Mouse (Mus musculus) lung, embryonic 16.5 days (tissue): ENCODE measurements at regions not wholly inside any gene's neighbourhood (a gene's known extent, or its start where the extent isn't known, plus 50 kb on each side); places are given as distances from the start of the nearest gene placed in this dataset.

Experiments used
- ATAC-seq: fragments of 200-750 bp; cut with Nextera tagmentation; 2 replicates; pipeline ENCODE4 v1.8.0; 2017; ENCODE audit warnings: low read depth, mild to moderate bottlenecking, moderate library complexity
- H3K27ac ChIP-seq: fragments of 300-500 bp; sonication (generic); 2 replicates; pipeline ENCODE4 v1.5.1; 2014; ENCODE audit warnings: mild to moderate bottlenecking, control low read depth, low read length
- H3K27me3 ChIP-seq: fragments of 300-500 bp; sonication (generic); 2 replicates; pipeline ENCODE4 v1.6.1; 2014; ENCODE audit warnings: low read depth, low read length, mixed read lengths; ENCODE audit not compliant: control insufficient read depth, insufficient read depth
- H3K36me3 ChIP-seq: fragments of 300-500 bp; sonication (generic); 2 replicates; pipeline ENCODE4 v1.6.1; 2014; ENCODE audit warnings: low read length; ENCODE audit not compliant: control insufficient read depth, insufficient read depth
- H3K4me1 ChIP-seq: fragments of 300-500 bp; sonication (generic); replicated peaks from 2 replicates; pipeline ENCODE4 v1.6.1; 2014; ENCODE audit warnings: low read length, mixed read lengths; ENCODE audit not compliant: control insufficient read depth, insufficient read depth
- H3K4me2 ChIP-seq: fragments of 300-500 bp; sonication (generic); 2 replicates; pipeline ENCODE4 v1.6.1; 2014; ENCODE audit warnings: low read depth, low read length, control low read depth
- H3K4me3 ChIP-seq: fragments of 300-500 bp; sonication (generic); 2 replicates; pipeline ENCODE4 v1.5.1; 2014; ENCODE audit warnings: mild to moderate bottlenecking, low read length, control low read depth
- H3K9ac ChIP-seq: fragments of 300-500 bp; sonication (generic); 2 replicates; pipeline ENCODE4 v1.6.1; 2014; ENCODE audit warnings: low read length, control low read depth
- H3K9me3 ChIP-seq: fragments of 300-500 bp; sonication (generic); 2 replicates; pipeline ENCODE4 v1.6.1; 2016; ENCODE audit warnings: low read length; ENCODE audit not compliant: control insufficient read depth
- WGBS: fragments of 180-500 bp; shearing (Covaris S2); extraction: QIAGEN DNeasy Blood & Tissue Kit; methylation state at CpG from one replicate; pipeline ENCODE4 v1.1.7; 2014; 5-methylcytosine and 5-hydroxymethylcytosine counted together

DNA sequence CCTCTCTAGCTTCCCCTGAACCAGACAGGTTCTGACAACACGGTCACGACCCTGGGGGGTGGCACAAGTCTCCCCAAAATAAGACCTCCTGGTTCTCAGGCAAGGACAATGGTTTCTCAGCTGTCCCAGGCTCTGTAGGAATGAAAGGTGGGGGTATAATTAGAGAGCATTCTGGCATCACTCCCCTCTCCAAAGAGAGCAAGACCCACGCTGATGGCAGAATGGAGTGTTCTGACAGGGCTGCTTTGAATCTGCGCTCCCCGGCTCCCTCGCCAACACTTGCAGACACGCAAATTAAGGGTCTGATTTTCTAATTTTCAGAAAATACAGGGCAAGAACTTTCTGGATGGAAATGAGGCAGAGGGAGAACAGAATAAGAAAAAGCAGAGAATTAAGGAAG lies 181.2 kb upstream of the Kazn start:
- H3K4me1 ChIP-seq, result 0 out of 2 replicates have a peak, but pooled peaks cover 6% of the 10 kb centered on the region
- H3K27ac ChIP-seq, result no peak overlapping the region
- H3K4me2 ChIP-seq, result no peak overlapping the region
- H3K9ac ChIP-seq, result no peak overlapping the region
- no peaks in the 10 kb centered on the region for H3K9me3 ChIP-seq
- no peak overlapping the region for H3K4me3 ChIP-seq
- H3K36me3 ChIP-seq, result no peaks in the 10 kb centered on the region
- ATAC-seq, result no peak
- no peaks in the 10 kb centered on the region for H3K27me3 ChIP-seq
- WGBS, result 83% methylated on average over 7 of the region's 7 CpGs

DNA sequence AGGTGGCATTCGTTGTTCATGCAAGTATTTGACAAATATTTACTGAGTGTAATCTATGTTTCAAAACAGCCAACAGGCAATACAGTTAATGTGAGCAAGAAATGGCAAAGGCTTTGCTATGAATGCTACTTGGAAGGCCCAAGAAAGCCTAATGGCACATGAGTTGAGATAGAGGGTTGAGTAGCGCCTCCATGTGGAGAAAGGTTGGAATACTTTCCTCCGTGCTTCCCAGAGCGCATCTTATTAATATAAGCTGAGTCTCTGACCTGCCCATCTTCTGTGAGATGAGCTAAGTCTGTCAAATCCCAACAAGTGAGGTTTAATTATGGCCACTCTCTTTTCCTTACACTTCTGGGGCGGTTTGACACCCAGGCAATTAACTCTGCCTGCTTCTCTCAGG lies 175.7 kb upstream of the Kazn start:
- no peaks in the 10 kb centered on the region for H3K36me3 ChIP-seq
- no peaks in the 10 kb centered on the region for H3K27me3 ChIP-seq
- no peak overlapping the region for H3K4me2 ChIP-seq
- 77% methylated on average over 5 of the region's 5 CpGs for WGBS
- H3K9me3 ChIP-seq, result no peaks in the 10 kb centered on the region
- no peak overlapping the region for H3K9ac ChIP-seq
- H3K4me1 ChIP-seq, result peaks cover 11% of the 10 kb centered on the region
- H3K4me3 ChIP-seq, result no peak overlapping the region
- no peak overlapping the region for H3K27ac ChIP-seq
- ATAC-seq, result no peak

DNA sequence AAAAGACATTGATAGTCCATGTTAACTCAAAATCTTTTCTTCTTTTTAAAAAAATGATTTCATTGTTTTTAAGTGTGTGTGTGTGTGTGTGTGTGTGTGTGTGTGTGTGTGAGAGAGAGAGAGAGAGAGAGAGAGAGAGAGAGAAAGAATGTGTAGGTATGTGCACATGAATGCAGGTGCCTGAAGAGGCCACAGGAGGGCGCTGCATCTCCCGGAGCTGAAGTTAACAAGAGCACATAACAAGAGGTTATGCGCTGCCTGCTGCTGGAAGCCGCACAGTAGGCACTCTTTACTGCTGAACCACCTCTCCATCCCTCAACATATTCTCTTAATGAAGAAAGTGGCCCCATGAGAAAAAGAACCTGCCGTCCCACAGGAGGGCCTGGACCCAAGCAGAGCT lies 172.6 kb upstream of the Kazn start:
- Histone ChIP-seq H3K9me3 (no peaks in the 10 kb centered on the region), H3K27ac (no peak overlapping the region), H3K4me1 (peaks cover 6% of the 10 kb centered on the region), H3K9ac (no peak overlapping the region), H3K4me2 (no peak overlapping the region), H3K27me3 (no peaks in the 10 kb centered on the region), H3K4me3 (no peak overlapping the region), H3K36me3 (no peaks in the 10 kb centered on the region)
- WGBS, result 86% methylated on average over 5 of the region's 5 CpGs
- no peak for ATAC-seq

DNA sequence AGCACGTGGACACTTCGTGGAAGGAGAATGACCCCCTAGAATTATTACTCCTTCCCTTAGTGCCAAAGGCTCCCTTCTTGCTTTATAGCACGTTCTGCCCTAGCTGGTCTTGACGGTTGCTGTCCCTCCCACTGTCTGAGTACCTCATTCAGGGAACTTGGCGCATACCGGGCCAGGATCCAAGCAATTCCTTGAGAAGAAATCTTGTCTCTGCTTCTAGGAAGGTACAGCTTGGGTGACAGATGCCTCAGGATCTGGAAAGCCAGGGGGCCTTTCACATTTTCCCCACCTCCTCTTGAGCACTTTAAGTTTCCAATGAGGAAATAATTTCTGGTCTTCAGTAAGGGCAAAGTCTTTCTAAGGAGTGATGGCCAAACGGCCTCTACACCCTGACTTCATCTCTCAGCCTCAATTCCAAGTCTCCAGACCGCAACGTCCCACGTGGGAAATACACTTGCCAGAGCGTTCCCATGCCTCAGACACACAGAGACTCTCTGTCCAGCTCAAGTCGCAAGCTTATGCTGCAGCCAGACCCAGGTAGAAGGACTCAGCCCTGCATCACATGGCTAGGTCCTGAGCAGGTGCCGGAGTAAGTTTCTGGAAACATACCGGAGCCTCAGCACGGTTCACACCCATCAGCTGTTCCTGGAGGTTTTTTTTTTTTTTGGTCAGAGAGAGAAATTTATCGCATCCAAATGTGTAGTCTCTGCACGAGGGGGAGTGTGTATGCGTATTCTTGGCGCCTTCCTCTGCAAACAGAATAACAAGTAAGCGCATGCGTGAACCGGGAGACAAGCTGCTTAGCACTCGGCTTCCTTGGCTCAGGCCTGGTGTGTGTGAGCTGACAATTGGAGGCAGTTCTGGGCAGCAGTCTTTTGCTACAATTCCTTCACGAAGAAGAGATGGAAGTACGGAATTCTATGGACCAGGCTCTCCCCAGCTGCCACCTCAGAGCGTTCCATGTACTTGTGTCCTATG lies 171.7 kb upstream of the Kazn start:
- Histone ChIP-seq H3K27me3 (no peaks in the 10 kb centered on the region), H3K4me3 (no peak overlapping the region), H3K36me3 (no peaks in the 10 kb centered on the region), H3K27ac (no peak overlapping the region), H3K4me2 (no peak overlapping the region), H3K9me3 (no peaks in the 10 kb centered on the region), H3K4me1 (peaks cover 5% of the 10 kb centered on the region), H3K9ac (no peak overlapping the region)
- no peak for ATAC-seq
- 63% methylated on average over 26 of the region's 26 CpGs for WGBS

DNA sequence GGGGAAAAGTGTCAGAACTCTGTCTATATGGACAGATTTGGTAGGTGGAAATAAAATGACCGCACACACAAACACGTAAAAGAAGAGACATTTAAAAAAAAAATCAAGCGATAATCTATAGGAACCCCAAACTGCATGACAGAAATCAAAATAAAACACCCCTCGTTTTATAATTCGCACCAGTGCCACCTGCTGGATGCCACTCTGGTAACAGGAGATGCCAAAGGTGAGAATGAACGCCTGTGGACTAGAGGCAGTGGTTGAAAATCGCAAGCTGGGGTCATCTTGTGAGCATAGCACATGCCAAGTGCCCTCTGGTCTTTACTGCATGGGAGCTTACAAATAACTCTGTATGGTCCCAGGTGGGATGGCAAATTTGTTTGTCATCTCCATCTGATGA lies 158.7 kb upstream of the Kazn start:
- ATAC-seq, result no peak
- no peak overlapping the region for H3K4me3 ChIP-seq
- no peak overlapping the region for H3K9ac ChIP-seq
- WGBS, result 70% methylated on average over 7 of the region's 7 CpGs
- H3K27ac ChIP-seq, result no peak overlapping the region
- no peaks in the 10 kb centered on the region for H3K4me1 ChIP-seq
- H3K4me2 ChIP-seq, result no peak overlapping the region
- H3K27me3 ChIP-seq, result no peaks in the 10 kb centered on the region
- H3K36me3 ChIP-seq, result no peaks in the 10 kb centered on the region
- H3K9me3 ChIP-seq, result no peaks in the 10 kb centered on the region

DNA sequence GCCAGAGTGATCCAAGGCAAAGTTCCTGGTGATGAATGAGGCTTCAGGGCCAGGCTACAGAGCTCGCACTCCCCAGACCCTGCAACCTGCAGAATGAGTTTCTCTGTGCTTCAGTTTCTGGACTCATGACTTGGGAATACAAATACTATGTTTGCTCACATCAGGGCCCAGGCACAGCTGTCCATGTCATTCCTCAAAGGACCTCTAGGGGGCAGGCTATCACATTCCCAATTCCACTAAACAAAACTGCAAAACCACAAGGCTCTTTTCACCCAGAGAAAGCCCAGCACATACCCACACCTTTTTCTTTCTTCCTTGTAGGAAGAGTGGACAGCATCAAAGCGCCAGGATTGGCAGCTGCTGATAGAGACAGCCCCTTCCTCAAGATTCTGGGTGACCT lies 153.7 kb upstream of the Kazn start:
- ATAC-seq, result no peak
- no peak overlapping the region for H3K4me2 ChIP-seq
- no peak overlapping the region for H3K4me3 ChIP-seq
- H3K27ac ChIP-seq, result no peak overlapping the region
- H3K27me3 ChIP-seq, result no peaks in the 10 kb centered on the region
- H3K9me3 ChIP-seq, result no peaks in the 10 kb centered on the region
- no peaks in the 10 kb centered on the region for H3K36me3 ChIP-seq
- no peak overlapping the region for H3K9ac ChIP-seq
- H3K4me1 ChIP-seq, result no peaks in the 10 kb centered on the region
- WGBS, result 28% methylated on average over 2 of the region's 2 CpGs

DNA sequence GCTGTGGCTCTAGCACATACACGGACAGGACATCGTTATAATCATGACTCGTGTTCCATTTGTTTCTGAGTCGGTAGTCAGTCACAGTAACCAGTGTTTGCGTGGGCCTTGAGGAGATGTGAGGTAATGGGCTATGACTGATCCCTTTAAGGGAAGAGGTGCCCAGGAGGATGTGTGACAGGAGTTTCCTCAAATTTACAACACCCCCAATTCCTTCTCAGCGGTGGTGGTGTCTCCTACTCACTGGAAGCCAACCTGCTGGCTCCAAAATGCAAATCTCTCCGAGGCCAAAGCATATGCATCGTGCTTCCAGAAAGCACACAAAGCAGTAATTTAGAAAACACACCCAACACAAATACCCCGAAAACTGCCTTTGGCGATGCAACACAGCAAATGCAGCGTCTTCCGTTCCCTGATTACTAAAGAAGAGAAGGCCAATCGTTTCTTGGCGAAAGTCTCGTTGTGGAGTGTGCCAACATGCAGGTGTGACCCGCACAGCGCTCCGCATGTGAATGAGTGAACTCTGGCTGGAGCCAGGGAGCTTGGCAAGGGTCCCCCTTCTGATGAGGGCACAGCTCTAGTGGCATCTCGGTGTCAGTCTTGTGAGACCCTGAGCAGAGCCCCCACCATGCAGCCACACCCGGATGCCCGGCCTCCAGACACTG lies 151.5 kb upstream of the Kazn start:
- no peaks in the 10 kb centered on the region for H3K27me3 ChIP-seq
- no peak for ATAC-seq
- no peaks in the 10 kb centered on the region for H3K9me3 ChIP-seq
- H3K4me3 ChIP-seq, result no peak overlapping the region
- 86% methylated on average over 21 of the region's 21 CpGs for WGBS
- H3K36me3 ChIP-seq, result no peaks in the 10 kb centered on the region
- no peak overlapping the region for H3K4me2 ChIP-seq
- H3K4me1 ChIP-seq, result no peaks in the 10 kb centered on the region
- no peak overlapping the region for H3K27ac ChIP-seq
- H3K9ac ChIP-seq, result no peak overlapping the region

DNA sequence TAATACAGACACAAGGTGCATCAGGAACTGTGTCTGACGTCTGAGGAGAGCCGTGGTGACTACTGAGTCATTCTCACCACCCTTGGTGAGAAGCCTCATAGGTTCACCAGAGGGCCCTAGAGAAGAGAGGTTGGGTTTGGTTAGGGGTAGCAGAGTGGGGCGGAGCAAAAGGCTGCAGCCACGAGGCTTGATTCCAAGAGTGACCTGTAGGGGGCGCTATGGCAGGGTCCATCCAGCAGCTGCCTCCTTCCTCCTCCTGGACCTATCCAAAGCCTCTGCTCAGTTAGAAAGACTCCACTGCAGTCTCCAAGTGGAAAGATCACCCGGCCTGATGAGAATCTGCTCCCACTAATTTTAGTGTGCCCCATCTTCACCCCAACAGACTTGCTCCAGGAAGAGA lies 149.3 kb upstream of the Kazn start:
- Histone ChIP-seq H3K4me3 (no peak overlapping the region), H3K27me3 (no peaks in the 10 kb centered on the region), H3K4me1 (no peaks in the 10 kb centered on the region), H3K4me2 (no peak overlapping the region), H3K36me3 (no peaks in the 10 kb centered on the region), H3K9me3 (no peaks in the 10 kb centered on the region), H3K27ac (no peak overlapping the region), H3K9ac (no peak overlapping the region)
- 70% methylated on average over 6 of the region's 6 CpGs for WGBS
- no peak for ATAC-seq

DNA sequence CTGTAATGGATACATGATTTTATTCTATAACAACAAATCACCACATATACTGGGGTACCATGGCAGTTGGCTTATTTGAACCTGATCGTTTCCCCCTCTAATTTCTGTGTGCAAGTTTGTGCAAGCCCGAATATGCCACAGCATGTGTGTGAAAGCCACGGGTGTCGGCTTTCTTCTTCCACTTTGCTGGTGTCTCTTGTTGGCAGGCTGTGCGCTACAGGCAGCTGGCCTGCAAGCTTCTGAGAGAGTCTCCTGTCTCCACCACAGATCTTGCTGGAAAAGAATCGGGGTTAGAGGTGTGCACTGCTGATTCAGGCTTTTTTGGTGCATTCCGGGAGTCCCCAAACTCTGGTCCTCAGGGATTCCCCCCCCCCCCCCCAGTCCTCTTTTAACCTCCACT lies 142.0 kb upstream of the Kazn start:
- H3K4me2 ChIP-seq, result no peak overlapping the region
- no peak overlapping the region for H3K27ac ChIP-seq
- H3K4me1 ChIP-seq, result no peaks in the 10 kb centered on the region
- 79% methylated on average over 7 of the region's 7 CpGs for WGBS
- no peaks in the 10 kb centered on the region for H3K36me3 ChIP-seq
- H3K27me3 ChIP-seq, result no peaks in the 10 kb centered on the region
- H3K9me3 ChIP-seq, result no peaks in the 10 kb centered on the region
- H3K4me3 ChIP-seq, result no peak overlapping the region
- no peak for ATAC-seq
- H3K9ac ChIP-seq, result no peak overlapping the region
